Mouse (Mus musculus): ENCODE results near the gene Gm6525.

Gm6525 gene

DNA sequence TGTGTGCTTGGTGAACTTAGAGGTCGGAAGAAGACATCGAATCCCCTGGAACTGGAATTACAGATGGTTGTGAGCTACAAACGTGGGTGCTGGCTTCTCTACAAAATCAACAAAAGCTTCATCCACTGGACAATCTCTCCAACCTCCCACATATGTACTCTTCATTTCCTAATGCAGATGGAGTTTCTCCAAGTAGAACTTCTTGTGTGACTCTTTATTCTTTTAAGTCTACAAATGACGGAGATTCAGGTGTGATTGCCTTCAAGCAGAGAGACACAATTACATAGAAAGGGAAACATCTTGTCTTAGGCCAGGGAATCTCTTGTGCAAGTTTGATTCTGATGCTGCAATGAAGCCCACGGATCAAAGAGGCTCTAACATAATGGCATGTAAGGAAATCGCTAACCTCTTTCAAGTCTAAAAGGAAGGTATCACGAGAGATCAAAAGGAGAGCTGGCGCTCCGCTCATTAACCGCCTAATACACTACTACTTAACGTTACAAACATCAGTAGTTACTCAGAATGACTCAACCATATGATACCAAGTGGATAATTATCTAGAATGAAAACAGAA is at the start of gene Gm6525:
Gene Gm6525, plus strand, starts transcription at position 524 of the 574 bp plus-strand sequence.
- DNase-seq (ENCODE audit: low spot score): no peak

DNA sequence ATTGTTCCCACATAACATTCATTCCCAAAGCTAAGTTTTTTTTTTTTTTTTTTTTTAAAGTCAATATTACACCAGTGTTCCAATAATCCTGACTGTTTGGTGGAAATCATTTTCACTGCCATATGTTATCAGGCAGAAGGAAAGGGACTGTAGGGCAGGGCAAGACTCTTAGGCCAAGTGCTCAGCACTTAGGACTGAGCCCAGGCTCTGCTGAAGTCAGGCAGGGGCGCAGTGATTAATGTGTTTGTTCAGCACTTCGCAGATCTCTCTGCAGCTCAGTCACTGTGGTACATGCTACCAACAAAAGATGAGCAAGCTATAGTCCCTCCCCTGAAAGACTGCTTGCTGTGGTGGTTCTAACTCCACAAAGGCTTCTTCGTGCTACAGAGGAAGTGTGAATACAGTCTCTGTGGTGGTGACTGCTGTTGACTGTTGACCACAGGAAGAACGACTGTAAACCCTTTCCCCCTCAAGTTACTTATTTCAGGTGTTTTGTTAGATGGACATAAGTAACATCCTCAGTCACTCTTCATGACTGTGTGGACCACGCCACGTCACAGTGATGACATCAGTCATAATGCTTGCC is 48.1 kb upstream of the Gm6525 start:
- no peak for DNase-seq (ENCODE audit: low spot score)

DNA sequence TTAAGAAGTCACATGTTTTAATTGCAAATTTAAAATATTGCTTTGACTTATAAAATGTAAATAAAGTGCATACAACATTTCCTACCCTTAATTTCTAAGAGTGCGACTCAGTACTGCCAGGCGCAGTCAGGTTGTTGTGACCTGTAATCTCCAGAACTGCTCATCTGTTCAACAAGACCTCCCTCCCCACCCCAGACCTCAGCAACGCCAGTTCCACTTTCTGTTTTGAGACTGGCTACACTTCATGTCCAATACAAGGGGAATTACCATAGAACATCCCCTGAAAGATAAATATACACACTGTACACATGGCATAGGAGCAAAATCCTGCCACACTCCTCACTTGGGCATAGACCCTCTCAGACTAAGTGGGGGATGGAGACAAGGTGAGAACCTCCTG is 47.2 kb upstream of the Gm6525 start:
- no peak for DNase-seq (ENCODE audit: low spot score)

DNA sequence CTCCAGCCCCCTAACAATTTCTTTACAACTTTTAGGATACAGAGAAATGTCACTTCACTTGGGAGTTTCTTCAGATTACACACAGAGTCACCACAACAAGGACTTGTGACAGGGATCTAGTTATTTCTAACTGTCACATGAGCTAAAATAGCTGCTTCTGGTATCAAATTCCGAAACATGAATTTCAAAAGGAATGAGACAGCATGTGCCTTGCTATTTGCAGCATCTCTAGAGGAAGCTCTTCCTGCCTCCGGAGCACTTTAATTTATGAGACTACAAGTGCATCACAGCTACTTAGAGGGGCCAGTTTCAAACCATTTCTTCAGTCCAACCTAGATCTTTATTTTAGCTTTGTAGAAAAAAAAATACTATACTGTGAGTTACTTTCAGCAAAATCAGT is 46.5 kb upstream of the Gm6525 start:
- DNase-seq (ENCODE audit: low spot score): no peak

DNA sequence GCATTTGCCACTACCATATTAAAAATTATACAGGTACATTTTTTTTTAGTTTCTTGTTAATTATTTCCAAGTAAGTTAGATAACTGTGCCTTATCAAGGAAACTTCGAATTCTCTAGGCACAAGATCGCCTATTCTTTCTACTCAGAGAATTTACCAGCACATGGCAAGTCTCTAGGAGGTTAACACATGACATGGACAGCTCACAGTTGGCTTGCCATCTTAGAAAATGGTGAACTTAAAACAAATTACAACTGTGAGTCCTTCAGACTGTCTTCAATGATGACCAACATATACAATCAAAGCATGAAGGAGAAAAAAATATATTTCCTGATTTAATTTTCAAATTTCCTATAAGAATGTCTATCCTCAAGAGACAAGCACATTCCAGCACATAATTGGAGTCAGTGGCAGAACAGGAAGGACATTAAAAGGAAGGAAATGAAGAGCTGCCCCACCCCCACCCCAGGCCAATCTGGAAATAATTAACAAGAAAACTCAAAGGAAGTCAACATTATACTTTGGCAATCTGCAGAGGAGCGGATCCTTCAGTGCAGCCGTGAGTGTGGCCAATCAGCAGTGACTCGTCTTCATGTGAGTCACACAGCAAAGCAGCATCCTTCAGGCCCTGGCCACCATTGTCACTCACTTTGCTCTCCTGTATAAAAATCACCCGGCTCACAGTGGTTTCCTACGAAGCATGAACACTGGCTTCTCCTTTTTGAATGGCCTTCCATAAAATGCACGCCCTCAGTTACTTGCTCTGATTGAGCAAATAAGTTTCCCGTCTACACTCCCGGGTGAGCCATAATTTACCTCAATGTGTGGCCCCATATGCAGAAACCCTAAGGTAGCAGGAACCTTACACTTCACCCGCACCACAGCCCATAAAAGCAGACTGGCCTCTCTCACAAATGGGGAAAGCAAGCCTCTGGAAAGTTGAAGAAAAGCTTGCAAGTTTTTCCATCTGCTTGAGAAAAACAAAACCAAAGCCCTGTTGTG is 44.7 kb upstream of the Gm6525 start:
- no peak for DNase-seq (ENCODE audit: low spot score)

DNA sequence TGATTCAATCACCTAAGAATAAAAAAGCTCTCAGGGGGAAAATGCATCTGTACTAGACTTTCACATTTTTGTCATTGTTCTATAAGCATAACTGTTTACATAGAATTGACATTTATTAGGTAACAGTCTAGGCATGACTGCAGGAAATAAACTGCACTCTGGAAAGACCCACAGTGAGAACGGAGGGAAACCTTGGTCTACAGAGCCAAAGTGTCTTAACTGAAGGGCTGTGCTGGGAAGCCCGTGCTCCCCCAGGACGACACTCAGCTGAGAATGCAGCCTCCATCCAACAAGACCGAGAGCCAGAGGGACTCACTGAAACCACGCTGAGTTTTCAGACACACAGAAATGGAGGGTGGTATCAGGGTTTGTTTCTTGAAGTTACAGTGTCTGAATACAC is 43.1 kb upstream of the Gm6525 start:
- no peak for DNase-seq (ENCODE audit: low spot score)

DNA sequence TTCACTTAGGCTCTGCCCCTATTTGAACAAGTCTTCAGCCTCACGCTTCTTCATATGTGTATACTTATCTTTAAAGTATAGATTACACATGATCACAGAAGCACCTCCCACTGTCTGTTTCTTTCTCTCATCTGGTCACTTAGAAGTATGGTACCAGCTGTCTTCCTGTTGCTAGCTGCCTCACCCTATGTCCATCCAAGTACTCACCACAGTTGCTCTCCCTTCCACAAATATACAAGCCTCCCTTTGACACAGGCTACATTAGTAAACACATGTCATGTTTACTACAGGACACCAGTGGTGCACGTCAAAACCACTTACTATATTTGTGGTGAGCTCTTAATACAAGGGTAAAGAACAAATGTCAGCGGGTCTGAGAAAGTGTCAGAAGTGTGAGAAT is 42.5 kb upstream of the Gm6525 start:
- DNase-seq (ENCODE audit: low spot score): no peak

DNA sequence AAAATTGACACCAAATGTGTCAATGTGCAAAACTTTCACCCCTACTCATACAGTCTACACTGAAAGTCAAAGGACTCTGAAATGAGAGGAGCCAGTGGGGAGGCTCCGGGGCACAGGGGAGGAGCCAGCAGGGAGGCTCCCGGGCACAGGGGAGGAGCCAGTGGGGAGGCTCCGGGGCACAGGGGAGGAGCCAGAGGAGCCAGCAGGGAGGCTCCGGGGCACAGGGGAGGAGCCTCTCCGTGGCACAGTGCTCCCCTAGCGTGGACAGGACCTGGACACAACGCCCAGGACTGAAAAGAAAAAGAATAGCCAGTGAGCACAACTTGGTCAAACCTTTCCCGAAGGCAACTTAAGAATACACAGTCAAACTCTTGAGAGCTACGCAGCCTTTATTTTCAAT is 38.5 kb upstream of the Gm6525 start:
- no peak for DNase-seq (ENCODE audit: low spot score)

DNA sequence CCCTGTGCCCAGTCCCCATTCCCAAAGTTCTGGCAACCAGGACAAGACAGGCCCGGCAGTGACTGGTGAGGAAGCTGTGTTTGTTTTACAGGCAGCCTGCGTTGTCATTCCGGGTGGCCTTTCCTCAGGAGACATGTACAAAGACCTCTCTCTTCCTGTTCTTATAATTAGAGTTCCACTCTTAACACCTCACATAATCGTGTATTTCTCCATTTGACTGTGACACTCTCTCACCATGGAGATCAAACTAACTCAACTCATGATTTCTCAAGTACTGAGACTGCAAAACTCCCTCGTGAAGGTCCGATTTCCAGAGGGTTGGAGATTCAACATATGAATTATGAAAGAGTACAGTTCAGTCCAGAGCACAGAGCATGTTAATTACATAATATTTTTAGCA is 38.0 kb upstream of the Gm6525 start:
- DNase-seq (ENCODE audit: low spot score): no peak

DNA sequence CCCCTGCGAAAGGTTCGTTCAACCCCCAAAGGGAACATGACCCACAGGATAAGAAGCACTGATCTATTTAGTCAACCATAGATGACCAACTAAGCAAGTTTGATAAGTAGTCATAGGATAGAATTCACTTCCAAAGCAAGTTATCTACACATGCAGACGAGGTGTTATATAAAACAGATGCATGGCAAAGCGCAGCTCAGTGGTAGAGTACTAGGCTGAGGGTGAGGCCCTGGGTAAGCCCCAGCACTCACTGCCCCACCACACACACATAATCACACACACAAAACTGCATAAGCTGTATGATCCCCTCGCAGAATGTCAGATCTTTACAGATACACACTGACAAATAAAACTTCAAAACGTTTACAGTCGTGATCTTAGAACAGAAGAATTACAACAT is 37.4 kb upstream of the Gm6525 start:
- DNase-seq (ENCODE audit: low spot score): no peak

DNA sequence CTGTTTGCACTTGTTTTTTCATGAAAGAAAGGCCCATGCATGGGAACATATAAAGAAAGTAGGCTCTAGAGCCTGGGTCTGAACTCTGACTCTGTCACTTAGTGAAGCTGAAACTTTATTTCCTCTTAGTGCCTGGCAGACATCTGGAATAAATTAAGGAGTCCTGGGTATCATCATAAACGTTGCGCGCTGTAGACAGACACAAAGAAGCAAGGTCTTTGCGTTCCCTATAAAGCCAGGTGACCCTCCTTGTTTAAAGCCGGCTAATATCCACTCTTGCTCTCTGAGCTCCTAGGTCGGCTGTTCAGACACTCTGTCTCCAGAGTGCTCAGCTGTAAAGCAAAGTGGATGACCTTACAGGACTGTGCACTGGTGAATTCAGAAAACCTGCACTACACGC is 33.0 kb upstream of the Gm6525 start:
- peak; percentile 48 for DNase-seq (ENCODE audit: low spot score)

DNA sequence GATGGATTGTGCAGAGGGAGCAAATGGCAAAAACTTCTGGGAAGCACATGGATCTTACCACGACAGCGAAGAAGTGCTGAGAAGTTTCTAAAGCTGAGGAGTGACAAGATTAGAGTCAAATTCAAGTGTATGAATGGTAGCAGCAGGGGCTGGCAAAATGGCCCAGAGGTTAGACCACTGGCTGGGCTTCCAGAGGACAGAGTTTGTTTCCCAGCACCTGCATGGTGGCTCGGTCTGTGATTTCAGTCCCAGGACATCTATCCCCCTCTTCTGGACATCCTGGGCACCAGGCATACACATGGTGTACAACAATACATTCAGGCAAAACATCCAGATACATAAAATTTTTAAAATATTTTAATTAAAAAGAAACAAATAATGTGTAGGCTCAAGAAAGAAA is 24.1 kb upstream of the Gm6525 start:
- DNase-seq (ENCODE audit: low spot score): no peak

DNA sequence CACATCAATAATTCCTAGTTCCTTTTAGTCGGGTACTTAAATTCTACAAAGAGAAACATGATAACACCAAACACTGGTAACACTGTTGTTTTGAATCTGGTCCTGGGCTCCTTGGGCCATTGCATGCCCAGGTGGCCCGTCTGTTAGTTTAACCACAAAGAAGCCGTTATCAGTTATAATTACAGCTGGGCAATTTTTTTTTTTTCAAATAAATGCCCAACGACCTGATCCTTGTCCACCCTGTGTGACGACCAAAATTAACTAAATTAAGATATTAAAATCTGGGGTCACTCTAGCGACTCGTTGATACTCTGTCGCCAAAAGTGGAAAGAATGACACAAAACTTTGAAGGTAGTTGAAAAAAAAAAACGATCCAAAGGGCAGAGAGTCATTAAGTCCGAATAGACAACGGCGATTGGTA is 19.2 kb upstream of the Gm6525 start:
- DNase-seq (ENCODE audit: low spot score): peak; percentile 14

DNA sequence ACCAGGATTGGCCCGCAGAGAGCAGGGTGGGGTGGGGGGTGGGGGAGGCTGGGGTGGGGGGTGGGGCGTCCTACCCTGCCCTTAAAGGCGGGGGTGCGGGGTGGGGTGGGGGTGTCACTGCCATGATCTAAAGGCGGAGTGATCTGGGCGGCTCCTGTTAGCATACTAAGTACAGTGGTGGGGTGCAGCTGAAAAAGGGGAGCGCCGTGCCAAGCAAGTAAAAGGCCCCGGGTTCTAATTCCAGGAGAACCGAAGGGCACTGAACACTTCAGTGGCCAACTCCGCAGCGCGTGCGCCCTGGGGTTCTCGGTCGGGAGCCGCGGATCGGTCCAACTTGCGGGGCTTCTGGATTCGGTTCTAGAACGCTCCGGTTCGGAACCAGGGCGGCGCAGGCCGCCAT is 18.8 kb upstream of the Gm6525 start:
- DNase-seq (ENCODE audit: low spot score): no peak

DNA sequence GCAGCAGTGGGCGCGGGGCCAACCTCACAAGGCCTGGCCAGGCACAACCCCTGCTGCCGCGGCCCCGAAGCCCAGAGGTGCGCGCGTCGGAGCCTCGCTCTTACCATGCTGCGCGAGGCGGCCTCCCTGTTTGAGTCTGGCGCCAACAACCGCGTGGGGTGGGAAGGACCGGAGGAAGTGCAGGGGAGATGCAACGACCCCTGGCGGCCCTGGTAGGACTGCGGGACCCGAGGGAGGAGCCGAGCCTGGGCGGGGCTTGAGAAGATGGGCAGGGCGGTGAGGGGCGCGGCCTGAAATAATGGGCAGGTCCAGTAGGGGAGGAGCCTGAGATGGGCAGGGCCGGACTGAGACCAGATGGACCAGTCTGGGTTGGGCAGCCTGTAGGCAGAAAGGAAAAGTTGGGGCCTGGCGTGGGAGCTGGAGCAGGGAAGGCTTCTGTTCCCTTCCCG is 18.3 kb upstream of the Gm6525 start, which contains the start of gene Mnd1:
Gene Mnd1, minus strand, starts transcription at position 229 of the 449 bp plus-strand sequence.
- peak; percentile 96 for DNase-seq (ENCODE audit: low spot score)

DNA sequence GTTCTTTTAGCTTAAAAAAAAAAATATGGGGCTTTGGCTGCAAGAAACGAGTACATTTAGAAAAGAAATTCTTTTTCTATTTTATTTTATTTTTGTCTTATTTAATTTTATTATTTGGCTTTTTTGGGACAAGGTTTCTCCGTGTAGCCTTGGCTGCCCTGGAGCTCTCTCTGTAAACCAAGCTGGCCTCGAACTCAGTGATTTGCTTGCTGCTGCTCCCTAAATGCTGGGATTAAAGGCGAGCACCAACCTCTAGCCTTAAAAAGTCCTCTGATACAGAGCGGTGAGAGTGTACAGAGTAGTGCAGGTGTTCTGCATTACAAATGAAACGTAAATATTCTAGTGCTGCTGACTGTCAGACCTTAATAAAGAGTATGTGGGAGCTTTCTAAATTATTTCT is 17.8 kb upstream of the Gm6525 start:
- DNase-seq (ENCODE audit: low spot score): no peak

DNA sequence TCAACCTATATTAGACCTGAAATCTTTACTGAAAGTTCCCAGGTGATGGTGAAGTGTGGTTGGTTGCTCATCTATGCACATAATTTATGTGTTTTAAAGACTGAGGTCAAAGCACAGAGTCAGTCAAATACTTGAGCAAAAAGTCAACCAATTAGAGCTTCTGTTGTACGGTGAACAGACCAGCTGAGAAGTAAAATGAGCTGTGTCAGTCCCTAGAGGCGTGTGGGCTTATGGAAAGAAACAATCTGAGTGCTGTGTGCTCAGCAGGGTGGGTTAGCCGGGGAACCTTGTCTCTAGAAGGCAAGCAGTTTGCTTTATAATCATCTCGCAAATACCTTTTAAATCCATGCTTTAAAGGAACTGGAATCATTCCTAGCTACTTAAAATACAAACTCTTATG is 16.9 kb upstream of the Gm6525 start:
- DNase-seq (ENCODE audit: low spot score): no peak

DNA sequence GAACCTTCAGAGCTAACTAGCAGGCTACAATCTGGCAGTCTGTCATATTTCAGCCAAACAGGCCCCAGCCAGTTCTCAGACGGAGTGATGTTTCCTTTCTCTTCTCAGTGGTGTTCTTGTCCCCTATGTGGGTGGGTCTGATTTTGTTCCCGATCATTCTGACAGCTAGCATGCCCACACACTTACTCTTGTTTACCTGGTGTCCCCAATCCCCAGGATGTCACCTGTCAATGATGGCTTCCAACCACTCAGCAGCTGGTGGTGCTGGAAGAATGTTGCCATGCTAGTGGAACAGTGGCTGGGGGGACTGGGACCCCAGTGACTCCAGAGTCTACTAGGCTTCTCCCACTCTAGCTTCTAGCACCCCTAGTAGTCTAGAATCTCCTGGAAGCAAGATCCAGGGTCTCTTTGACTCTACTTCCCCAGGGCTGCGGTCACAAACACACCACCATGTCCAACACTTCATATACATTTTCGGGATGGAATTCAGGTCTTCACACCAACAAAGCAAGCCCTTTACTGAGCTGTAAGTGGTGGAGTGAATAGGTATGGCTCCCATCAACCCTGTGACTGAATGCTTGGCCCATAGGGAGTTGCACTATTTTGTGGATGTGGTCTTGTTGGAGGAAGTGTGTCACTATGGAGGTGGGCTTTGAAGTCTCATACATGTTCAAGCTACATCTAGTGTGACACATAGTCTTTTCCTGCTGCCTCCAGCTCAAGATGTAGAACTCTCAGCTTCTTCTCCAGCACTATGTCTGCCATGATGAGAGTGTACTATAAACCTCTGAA is 16.1 kb upstream of the Gm6525 start:
- no peak for DNase-seq (ENCODE audit: low spot score)

DNA sequence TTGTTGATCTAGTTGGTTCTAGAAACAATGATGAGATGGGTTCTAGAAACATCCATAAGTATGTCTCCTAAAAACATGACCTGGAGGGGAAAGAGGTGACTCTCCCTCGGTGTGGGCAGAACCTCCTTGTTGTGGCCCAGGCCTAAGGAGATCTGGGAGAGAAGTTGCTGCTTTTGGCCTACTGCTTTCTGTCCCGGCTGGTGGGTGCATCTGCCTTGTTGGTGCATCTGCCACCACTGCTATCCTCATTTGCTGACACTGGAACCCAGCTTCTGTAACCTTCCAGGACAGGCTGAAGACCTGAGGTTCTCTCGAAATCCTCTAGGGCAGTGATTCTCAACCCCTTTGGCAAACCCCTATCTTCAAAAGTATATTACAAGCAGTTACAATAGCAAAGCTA is 8.5 kb upstream of the Gm6525 start:
- no peak for DNase-seq (ENCODE audit: low spot score)

DNA sequence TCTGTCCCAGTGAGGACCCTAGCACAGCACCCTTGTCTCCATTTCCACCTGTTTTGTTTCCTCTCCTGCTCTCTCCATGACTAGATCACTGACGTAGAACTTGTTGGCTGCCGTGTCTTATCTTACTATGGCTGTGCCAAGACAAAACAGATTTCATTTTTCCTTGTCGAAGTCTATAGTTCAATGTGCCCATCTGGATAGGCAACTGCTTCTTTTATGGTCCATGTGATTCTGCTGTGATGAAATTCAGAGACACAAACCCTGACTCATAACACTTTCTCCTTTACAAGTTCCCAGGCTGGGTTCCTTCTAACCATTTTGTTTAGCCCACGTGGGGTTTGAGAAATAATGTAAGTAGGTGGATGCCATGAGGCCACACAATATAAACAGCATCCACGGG is 7.8 kb upstream of the Gm6525 start:
- no peak for DNase-seq (ENCODE audit: low spot score)

DNA sequence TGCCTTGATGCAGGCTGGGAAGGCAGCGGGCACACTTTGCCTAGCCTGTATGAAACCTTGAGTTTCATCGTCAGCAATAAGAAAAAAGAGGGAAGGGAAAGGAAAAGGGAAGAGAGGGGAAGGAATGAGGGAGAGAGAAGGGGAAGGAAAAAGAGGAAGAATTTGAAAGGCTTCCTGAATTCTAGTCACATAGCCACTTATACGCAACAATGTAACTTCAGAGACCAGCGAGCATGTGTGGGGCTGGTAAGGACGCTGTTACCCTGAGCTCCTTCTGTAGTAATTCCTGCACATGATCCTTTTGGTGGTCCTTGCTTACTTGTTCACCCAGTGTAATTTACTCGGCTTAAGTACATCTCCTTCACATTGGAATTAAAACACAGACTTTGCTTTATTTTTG is 5.0 kb upstream of the Gm6525 start:
- DNase-seq (ENCODE audit: low spot score): no peak

DNA sequence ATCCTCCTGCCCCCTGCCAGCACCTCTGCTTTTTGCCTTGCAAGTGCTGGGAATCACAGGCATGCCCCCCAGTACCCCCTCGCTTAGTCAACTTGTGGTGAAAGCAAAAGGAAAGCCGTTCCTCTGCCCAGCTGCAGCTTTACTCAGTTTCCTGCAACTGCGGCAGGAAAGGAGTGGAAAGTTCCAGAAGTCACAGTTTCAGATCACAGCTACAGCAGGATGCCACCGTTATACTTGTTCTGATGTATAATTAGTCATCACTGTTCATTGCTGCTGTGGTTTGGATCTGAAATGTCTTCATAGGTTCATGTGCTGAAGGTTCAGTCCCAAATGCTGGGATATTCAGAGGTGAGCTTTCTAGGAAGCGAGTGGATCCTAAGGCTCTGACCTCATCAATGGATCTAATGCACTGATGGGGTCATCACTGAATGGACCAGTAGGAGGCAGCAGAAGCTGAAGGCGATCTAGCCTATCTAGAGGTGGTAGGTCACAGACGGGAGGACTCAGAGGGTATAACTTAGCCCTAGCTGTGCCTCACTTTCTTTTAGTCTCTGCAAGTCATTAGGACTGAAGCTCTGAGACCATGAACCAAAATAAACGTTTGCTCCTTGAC is 4.4 kb upstream of the Gm6525 start:
- no peak for DNase-seq (ENCODE audit: low spot score)

Measured in MN1 (cell line).